Mouse (Mus musculus) left cerebral cortex, adult 2 months (tissue): ENCODE results near the gene Znfx1. TPM values are rescaled to one million over a fixed set of nuclear protein-coding genes. Genes with fewer than 3 reads are reported as not detected.

ENCODE experiments used
- DNase-seq, 2 experiments: peaks; one replicate each; pipeline ENCODE4 v3.0.0; 2021 to 2022; ENCODE audit warnings: low spot score in 2 of 2, mixed read lengths in 1 of 2; ENCODE audit errors: extremely low spot score in 1 of 2
- H3K27ac ChIP-seq: fragments of 200-600 bp; 2 replicates; pipeline ENCODE4 v1.8.1; 2022
- H3K4me3 ChIP-seq: fragments of 200-600 bp; 2 replicates; pipeline ENCODE4 v1.8.1; 2022
- CTCF ChIP-seq: fragments of 200-600 bp; IDR thresholded peaks from 2 replicates; pipeline ENCODE4 v1.8.1; 2022; ENCODE audit warnings: antibody characterized with exemption, mild to moderate bottlenecking, moderate library complexity
- intact Hi-C: fragments of 180-260 bp; cut with DNase I; formaldehyde crosslinking; loops from one replicate; pipeline ENCODE4 v1.15.1; 2025
- total RNA-seq, 2 experiments: library from RNA; stranded (reverse); gene quantifications; 2 replicates each; pipeline ENCODE4 v1.2.3; 2021

Gene Znfx1
- total RNA-seq, 2 experiments from 2014 or later, result 76.7 to 80.7 TPM

DNA sequence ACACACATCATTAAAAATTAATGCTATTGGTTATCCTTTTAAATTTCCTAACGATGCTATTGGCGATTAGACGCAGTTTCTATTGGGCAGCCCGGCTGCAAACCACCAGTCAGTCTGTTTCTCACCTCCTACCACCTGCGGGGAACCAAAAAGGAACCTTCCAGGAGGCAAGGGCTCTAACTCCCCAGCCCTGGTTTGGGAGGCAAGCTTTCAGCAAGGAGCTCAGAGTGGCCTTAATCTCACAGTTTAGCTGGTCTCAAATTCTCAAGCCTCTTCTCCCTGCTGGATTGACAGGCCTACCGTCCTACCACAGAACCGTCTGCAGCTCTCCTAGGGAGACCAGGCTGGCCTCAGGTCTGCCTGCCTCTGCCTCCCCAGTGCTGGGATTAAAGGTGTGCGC lies 3.3 kb downstream of the Znfx1 start:
- no peak for DNase-seq
- Histone ChIP-seq H3K4me3 (no peak overlapping the region), H3K27ac (no peak overlapping the region)
- intact Hi-C loops, result loop anchor here (5.0 kb wide), 1 partner anchor 42 kb away; the partner anchor contains the start of gene Ddx27
- TF ChIP-seq CTCF, result no peak

GRCm38 (mm10) chr2:167058814-167059387 lies 3.9 kb downstream of the Znfx1 start:
- intact Hi-C loops, result loop anchor here (5.0 kb wide), 1 partner anchor 42 kb away; the partner anchor contains the start of gene Ddx27
- Histone ChIP-seq H3K4me3 (no peak overlapping the region), H3K27ac (no peak overlapping the region)
- TF ChIP-seq CTCF, result no peak
- DNase-seq, result no peak

- intact Hi-C loops, result loop anchor here (5.0 kb wide), 1 partner anchor 41 kb away; the partner anchor contains the start of gene Ddx27
- TF ChIP-seq CTCF, result no peak
- no peak overlapping the region for H3K4me3 ChIP-seq
- DNase-seq, result no peak
- no peak overlapping the region for H3K27ac ChIP-seq
Measured at GRCm38 (mm10) chr2:167058201-167058600, 4.6 kb downstream of the Znfx1 start.

- Histone ChIP-seq H3K27ac (no peak overlapping the region), H3K4me3 (no peak overlapping the region)
- TF ChIP-seq CTCF, result no peak
- DNase-seq, result no peak
- intact Hi-C loops, result loop anchor here (5.0 kb wide), 1 partner anchor 40 kb away; the partner anchor contains the start of gene Ddx27
Measured at GRCm38 (mm10) chr2:167056942-167057323, 5.9 kb downstream of the Znfx1 start.

DNA sequence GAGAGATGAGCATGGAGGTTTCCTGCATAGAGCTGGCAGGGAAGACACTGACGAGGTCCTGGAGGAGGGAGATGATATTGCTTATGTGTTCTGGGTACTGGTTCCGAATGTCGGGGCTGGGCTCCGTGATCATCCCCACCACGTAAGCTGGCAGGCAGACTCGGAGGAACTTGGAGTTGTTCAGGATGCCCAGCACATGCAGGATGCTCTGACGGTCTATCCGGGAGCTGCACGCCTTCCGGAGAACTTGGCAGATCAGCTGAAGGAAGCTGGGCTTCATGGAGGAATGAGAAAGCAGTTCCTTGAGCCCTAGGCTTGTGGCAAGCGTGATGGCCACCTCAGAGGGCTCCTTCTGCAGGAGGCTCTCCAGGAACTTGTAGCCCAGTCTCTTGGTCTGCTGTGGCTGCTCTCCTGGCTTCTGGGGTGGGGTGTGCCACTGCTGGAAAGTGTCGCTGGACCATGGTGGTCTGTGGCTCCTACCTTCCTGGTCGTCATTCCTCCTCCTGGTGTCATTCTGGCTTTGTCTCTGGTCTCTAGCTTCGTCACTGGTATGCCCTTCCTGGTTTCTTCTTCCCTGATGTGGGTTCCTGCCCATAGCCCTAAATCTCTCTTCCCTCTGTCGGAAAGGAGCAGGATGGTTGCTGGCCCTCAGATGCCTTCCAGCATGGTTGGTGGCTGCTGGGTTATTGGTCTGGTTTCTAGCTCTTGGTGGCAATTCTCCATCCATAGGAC lies 6.4 kb downstream of the Znfx1 start:
- intact Hi-C loops, result loop anchor here (5.0 kb wide), 1 partner anchor 39 kb away; the partner anchor contains the start of gene Ddx27
- Histone ChIP-seq H3K4me3 (no peak overlapping the region), H3K27ac (no peak overlapping the region)
- no peak for TF ChIP-seq CTCF
- DNase-seq, result no peak

- intact Hi-C loops, result loop anchor here (5.0 kb wide), 1 partner anchor 38 kb away; the partner anchor contains the start of gene Ddx27
- H3K27ac ChIP-seq, result no peak overlapping the region
- H3K4me3 ChIP-seq, result no peak overlapping the region
- DNase-seq, result no peak
- no peak for TF ChIP-seq CTCF
Measured at GRCm38 (mm10) chr2:167055386-167055785, 7.4 kb downstream of the Znfx1 start.

DNA sequence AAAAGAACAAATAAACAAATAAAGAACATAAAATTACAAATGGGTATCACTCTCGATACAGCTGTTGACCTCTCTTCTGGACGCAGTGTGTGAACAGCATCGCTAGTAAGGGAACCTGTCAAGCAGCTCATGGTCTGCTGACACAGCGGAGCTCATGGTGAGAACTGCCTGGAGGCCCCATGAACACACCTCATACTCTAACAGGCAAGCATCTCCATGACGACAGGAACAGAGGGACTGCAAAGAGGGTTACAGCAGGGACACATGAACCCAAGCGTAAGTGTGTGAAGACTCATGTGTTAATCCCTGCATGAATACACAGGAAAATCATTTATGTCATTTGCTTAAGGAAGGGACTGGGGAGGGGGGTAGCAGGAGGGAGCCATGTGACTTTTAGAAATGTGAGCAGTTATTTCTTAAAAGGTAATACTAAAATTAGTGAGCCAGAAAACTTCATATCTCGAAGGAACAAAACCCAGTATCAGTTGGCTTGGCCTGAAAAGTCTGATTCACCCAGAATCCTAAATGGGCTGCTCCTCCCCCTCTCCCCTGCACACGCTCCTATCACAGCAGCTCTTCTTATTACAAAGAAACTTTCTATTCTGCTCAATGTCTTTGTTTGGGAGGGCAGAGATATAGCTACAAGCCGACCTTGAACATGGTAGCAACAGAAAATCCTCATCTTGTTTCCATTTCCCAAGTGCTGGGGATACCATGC lies 9.5 kb downstream of the Znfx1 start:
- H3K4me3 ChIP-seq, result no peak overlapping the region
- no peak overlapping the region for H3K27ac ChIP-seq
- no peak for TF ChIP-seq CTCF
- no peak for DNase-seq
- intact Hi-C loops, result no loop called here

GRCm38 (mm10) chr2:167048698-167049358 lies 14.0 kb downstream of the Znfx1 start:
- no peak overlapping the region for H3K4me3 ChIP-seq
- no peak for DNase-seq
- H3K27ac ChIP-seq, result no peak overlapping the region
- intact Hi-C loops, result no loop called here
- no peak for TF ChIP-seq CTCF

DNA sequence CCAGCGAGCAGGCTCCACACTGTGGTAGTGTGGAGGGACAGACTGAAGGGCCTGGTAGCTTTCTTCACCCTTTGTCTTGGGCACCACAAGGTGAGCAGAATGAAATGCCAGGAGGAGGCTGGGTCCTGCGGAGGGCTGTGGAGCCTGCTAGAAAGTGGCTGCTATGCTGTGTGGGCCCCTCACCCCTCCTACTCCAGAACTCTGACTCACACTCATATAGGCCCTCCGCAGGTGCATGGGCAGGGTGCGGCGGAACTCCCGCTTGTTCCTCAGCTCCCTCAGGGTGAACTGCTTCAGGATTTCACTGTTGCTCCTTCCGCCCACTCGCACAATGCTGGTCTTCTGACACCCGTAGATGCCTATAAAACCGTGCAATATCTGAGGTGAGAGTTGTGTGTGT lies 14.6 kb downstream of the Znfx1 start:
- Histone ChIP-seq H3K4me3 (no peak overlapping the region), H3K27ac (no peak overlapping the region)
- no peak for TF ChIP-seq CTCF
- DNase-seq, result no peak
- intact Hi-C loops, result no loop called here

GRCm38 (mm10) chr2:167043400-167044121 lies 19.3 kb downstream of the Znfx1 start:
- no peak for TF ChIP-seq CTCF
- Histone ChIP-seq H3K27ac (no peak overlapping the region), H3K4me3 (no peak overlapping the region)
- no peak for DNase-seq
- intact Hi-C loops, result no loop called here

- intact Hi-C loops, result no loop called here
- no peak overlapping the region for H3K4me3 ChIP-seq
- no peak for DNase-seq
- H3K27ac ChIP-seq, result no peak overlapping the region
- TF ChIP-seq CTCF, result no peak
Measured at GRCm38 (mm10) chr2:167039386-167039785, 23.4 kb downstream of the Znfx1 start.
